Mouse (Mus musculus) heart, adult 2 months (tissue): ENCODE data around the gene Zdhhc17. TPM values are rescaled to one million over a fixed set of nuclear protein-coding genes. Genes with fewer than 3 reads are reported as not detected.

Experiments used
- DNase-seq, 2 experiments: peaks; one replicate each; pipeline ENCODE4 v3.0.0; 2021
- H3K27ac ChIP-seq: fragments of 200-600 bp; 2 replicates; pipeline ENCODE4 v1.8.1; 2022
- H3K27me3 ChIP-seq: fragments of 200-500 bp; 2 replicates; pipeline ENCODE4 v1.6.1; 2012; ENCODE audit warnings: mild to moderate bottlenecking, low read length, inconsistent platforms, mixed read lengths; ENCODE audit not compliant: control insufficient read depth, insufficient read depth
- H3K36me3 ChIP-seq: fragments of 200-500 bp; 2 replicates; pipeline ENCODE4 v1.6.1; 2012; ENCODE audit warnings: low read length, inconsistent platforms; ENCODE audit not compliant: control insufficient read depth, insufficient read depth
- H3K4me1 ChIP-seq: fragments of 200-500 bp; 2 replicates; pipeline ENCODE4 v1.6.1; 2011; ENCODE audit warnings: low read length; ENCODE audit not compliant: control insufficient read depth, insufficient read depth
- H3K4me3 ChIP-seq: fragments of 200-600 bp; 2 replicates; pipeline ENCODE4 v1.8.1; 2022
- H3K79me2 ChIP-seq: fragments of 200-500 bp; replicated peaks from 2 replicates; pipeline ENCODE4 v1.6.1; 2012; ENCODE audit warnings: mild to moderate bottlenecking, inconsistent platforms, low read length, moderate library complexity, mixed read lengths; ENCODE audit not compliant: control insufficient read depth, insufficient read depth
- H3K9ac ChIP-seq: fragments of 200-500 bp; 2 replicates; pipeline ENCODE4 v1.6.1; 2012; ENCODE audit warnings: low read depth, mild to moderate bottlenecking, control low read depth, inconsistent platforms, low read length, mixed read lengths
- CTCF ChIP-seq: fragments of 200-600 bp; IDR thresholded peaks from 2 replicates; pipeline ENCODE4 v1.8.1; 2022; ENCODE audit warnings: antibody characterized with exemption, mild to moderate bottlenecking, moderate library complexity
- EP300 ChIP-seq: fragments of 200-500 bp; IDR thresholded peaks from 2 replicates; pipeline ENCODE4 v1.6.1; 2011; ENCODE audit warnings: low read depth, low read length, control low read depth; ENCODE audit not compliant: insufficient read depth
- POLR2A ChIP-seq: fragments of 200-500 bp; IDR thresholded peaks from 2 replicates; pipeline ENCODE4 v1.6.1; 2011; ENCODE audit warnings: mild to moderate bottlenecking, low read depth, low read length, control low read depth; ENCODE audit not compliant: insufficient read depth
- WGBS: fragments of 180-500 bp; shearing (Covaris S2); methylation state at CpG from one replicate; pipeline ENCODE4 v1.1.7; 2018; 5-methylcytosine and 5-hydroxymethylcytosine counted together
- intact Hi-C: fragments of 180-260 bp; cut with DNase I; formaldehyde crosslinking; loops from one replicate; pipeline ENCODE4 v1.15.1; 2025
- polyA plus RNA-seq: library from polyadenylated mRNA; depleted of rRNA; stranded (reverse); fragments of >200 nt; gene quantifications from 2 replicates; pipeline ENCODE4 v1.2.3, GENCODE M21; 2012
- total RNA-seq, 2 experiments: library from RNA; stranded (reverse); gene quantifications; 2 replicates each; pipeline ENCODE4 v1.2.3; 2021

Zdhhc17 gene
- total and polyA plus RNA-seq, 3 experiments, result 19.0 to 27.6 (median 20.5) TPM

- intact Hi-C loops, result no loop called here
- Histone ChIP-seq H3K27me3 (no peaks in the 10 kb centered on the region), H3K79me2 (peaks cover 4% of the 10 kb centered on the region), H3K9ac (no peak overlapping the region), H3K4me3 (no peak overlapping the region), H3K4me1 (peaks cover 9% of the 10 kb centered on the region; the same call in 1 of the 2 replicates), H3K36me3 (peaks cover 11% of the 10 kb centered on the region), H3K27ac (no peak overlapping the region)
- WGBS, result 44% methylated on average over 5 of the region's 5 CpGs
- no peak for DNase-seq
- no peak for TF ChIP-seq EP300
- TF ChIP-seq CTCF, result no peak
- no peak for TF ChIP-seq POLR2A
Measured at GRCm38 (mm10) chr10:110999201-110999600, 10.7 kb downstream of the Zdhhc17 start.

DNA sequence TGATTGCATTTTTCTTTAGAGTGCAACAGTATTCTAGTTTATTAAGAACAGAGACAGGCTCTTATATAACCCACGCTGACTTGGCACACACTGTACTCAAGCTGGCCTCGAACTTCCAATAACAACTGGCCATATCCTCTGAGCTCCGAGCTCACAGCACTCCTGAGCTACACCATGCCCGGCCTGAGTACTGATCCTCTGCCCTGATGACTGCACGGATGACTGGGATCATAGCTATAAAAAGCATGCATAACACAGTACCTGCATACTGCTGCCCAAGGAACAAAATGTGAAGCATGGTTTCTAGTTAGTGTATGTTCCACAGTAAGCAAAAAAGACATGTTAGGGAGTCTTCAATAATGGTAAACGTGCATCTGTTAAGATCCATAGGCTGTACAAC, 12.8 kb downstream of the Zdhhc17 start:
- H3K27me3 ChIP-seq, result no peaks in the 10 kb centered on the region
- intact Hi-C loops, result no loop called here
- 52% methylated on average over 6 of the region's 6 CpGs for WGBS
- TF ChIP-seq CTCF (no peak), EP300 (no peak), POLR2A (no peak)
- H3K4me3 ChIP-seq, result no peak overlapping the region
- H3K36me3 ChIP-seq, result peaks cover 13% of the 10 kb centered on the region
- H3K79me2 ChIP-seq, result peaks cover 4% of the 10 kb centered on the region
- H3K27ac ChIP-seq, result peak overlapping the region; percentile 9
- H3K9ac ChIP-seq, result no peak overlapping the region
- H3K4me1 ChIP-seq, result peaks cover 10% of the 10 kb centered on the region
- no peak for DNase-seq

- intact Hi-C loops, result no loop called here
- Histone ChIP-seq H3K79me2 (peaks cover 7% of the 10 kb centered on the region), H3K4me1 (peaks cover 17% of the 10 kb centered on the region), H3K9ac (no peak overlapping the region), H3K27ac (no peak overlapping the region), H3K27me3 (no peaks in the 10 kb centered on the region), H3K36me3 (peaks cover 17% of the 10 kb centered on the region), H3K4me3 (no peak overlapping the region)
- WGBS, result 62% methylated on average over 5 of the region's 5 CpGs
- no peak for DNase-seq
- no peak for TF ChIP-seq POLR2A
- no peak for TF ChIP-seq EP300
- no peak for TF ChIP-seq CTCF
Measured at GRCm38 (mm10) chr10:110994761-110995160, 15.2 kb downstream of the Zdhhc17 start.

GRCm38 (mm10) chr10:110993249-110993648, 16.7 kb downstream of the Zdhhc17 start:
- no peak overlapping the region for H3K4me3 ChIP-seq
- no peak for DNase-seq

GRCm38 (mm10) chr10:110992047-110992431, 17.9 kb downstream of the Zdhhc17 start:
- TF ChIP-seq POLR2A (no peak), CTCF (no peak), EP300 (no peak)
- H3K79me2 ChIP-seq, result peaks cover 9% of the 10 kb centered on the region
- H3K4me1 ChIP-seq, result peaks cover 15% of the 10 kb centered on the region
- no peaks in the 10 kb centered on the region for H3K27me3 ChIP-seq
- no peak overlapping the region for H3K4me3 ChIP-seq
- intact Hi-C loops, result loop anchor here (1.0 to 2.0 kb wide), 2 partner anchors 19 to 174 kb away; partner anchors contain the start of gene Zdhhc17
- peaks cover 5% of the 10 kb centered on the region for H3K36me3 ChIP-seq
- peak in 1 of 2 experiments; percentile 24 for DNase-seq
- H3K27ac ChIP-seq, result peak overlapping the region; percentile 60
- no peak overlapping the region for H3K9ac ChIP-seq
- 9% methylated on average over 9 of the region's 9 CpGs for WGBS

More at GRCm38 (mm10) chr10:110993249-110993648, 16.7 kb downstream of the Zdhhc17 start:
- TF ChIP-seq EP300 (no peak), POLR2A (no peak), CTCF (no peak)
- intact Hi-C loops, result loop anchor here (2.0 kb wide), 1 partner anchor 18 kb away; the partner anchor contains the start of gene Zdhhc17
- 40% methylated on average over 5 of the region's 5 CpGs for WGBS
- H3K4me1 ChIP-seq, result peaks cover 17% of the 10 kb centered on the region
- peaks cover 9% of the 10 kb centered on the region for H3K79me2 ChIP-seq
- H3K27me3 ChIP-seq, result no peaks in the 10 kb centered on the region
- no peak overlapping the region for H3K9ac ChIP-seq
- H3K36me3 ChIP-seq, result peaks cover 14% of the 10 kb centered on the region
- H3K27ac ChIP-seq, result no peak overlapping the region; the same call in 1 of the 2 replicates

DNA sequence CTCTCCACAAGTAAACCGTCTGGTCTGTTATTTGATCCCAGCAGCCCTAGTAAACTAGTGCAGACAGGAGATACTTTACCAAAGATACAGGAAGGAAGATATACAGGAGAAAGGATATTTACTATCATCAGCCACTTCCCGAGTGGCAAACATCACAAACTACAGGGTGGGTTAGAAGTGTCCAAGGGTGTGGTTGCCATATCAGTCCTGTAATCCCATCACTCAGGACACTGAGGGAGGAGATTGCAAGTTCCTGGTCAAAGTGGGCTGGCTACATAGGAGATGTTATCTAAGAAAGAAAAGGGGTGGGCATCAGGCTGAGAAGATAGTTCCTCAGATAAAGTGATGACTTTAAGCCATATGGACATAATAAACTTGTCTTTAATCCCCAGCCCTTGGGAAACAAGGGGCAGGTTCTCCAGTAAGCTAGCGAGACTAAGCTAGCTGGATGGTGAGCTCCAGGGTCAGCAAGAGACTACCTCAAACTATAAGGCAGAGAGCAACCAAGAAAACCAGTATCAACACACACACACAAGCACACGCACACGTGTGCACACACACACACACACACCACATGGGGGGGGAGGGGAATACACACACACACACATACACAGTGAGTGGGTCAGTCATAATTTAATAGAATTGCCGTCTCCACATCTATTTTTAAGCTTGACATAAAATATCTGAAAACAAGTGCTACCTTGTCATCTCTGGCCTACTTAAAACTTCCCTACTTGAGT, 18.5 kb downstream of the Zdhhc17 start:
- H3K4me3 ChIP-seq, result no peak overlapping the region
- DNase-seq, result no peak
- peak overlapping the region; percentile 60 for H3K27ac ChIP-seq
- H3K4me1 ChIP-seq, result peaks cover 12% of the 10 kb centered on the region
- H3K79me2 ChIP-seq, result peaks cover 9% of the 10 kb centered on the region
- intact Hi-C loops, result loop anchor here (1.0 to 2.0 kb wide), 2 partner anchors 19 to 175 kb away; partner anchors contain the start of gene Zdhhc17
- H3K27me3 ChIP-seq, result no peaks in the 10 kb centered on the region
- 58% methylated on average over 6 of the region's 6 CpGs for WGBS
- H3K9ac ChIP-seq, result no peak overlapping the region
- no peak for TF ChIP-seq EP300
- TF ChIP-seq CTCF, result no peak
- no peak for TF ChIP-seq POLR2A
- H3K36me3 ChIP-seq, result peaks cover 5% of the 10 kb centered on the region
